Mouse (Mus musculus): ENCODE measurements around the gene Phc2. TPM values are rescaled to one million over a fixed set of nuclear protein-coding genes. Genes with fewer than 3 reads are reported as not detected.

The Phc2 gene
- total and polyA plus RNA-seq, 3 experiments, result 23.7 to 65.5 TPM; not detected in 1

GRCm38 (mm10) chr4:128688513-128688913, 34.0 kb downstream of the Phc2 start:
- Histone ChIP-seq H3K4me3 (ENCODE audit: control insufficient read depth in 1 of 2, insufficient read depth in 1 of 2, low read depth in 2 of 2, low read length in 2 of 2) (0 out of 4 replicates have a peak overlapping the region, but pooled peaks of 1 of the 2 experiments have one; percentile 0), H3K27me3 (ENCODE audit: control insufficient read depth in 1 of 2, insufficient read depth in 2 of 2, low read length in 2 of 2) (no peaks in the 10 kb centered on the region; a peak in 2 of 4 replicates), H3K36me3 (ENCODE audit: control insufficient read depth in 1 of 2, insufficient read depth in 2 of 2, low read length in 2 of 2) (peaks cover 0 to 21% of the 10 kb centered on the region in 2 experiments; a peak in 2 of 4 replicates), H3K9ac (ENCODE audit: control insufficient read depth, low read depth, low read length, poor library complexity, severe bottlenecking) (no peak overlapping the region), H3K79me2 (ENCODE audit: control insufficient read depth, insufficient read depth, low read length, poor library complexity) (no peaks in the 10 kb centered on the region), H3K4me1 (ENCODE audit: control insufficient read depth in 1 of 2, insufficient read depth in 2 of 2, low read length in 2 of 2) (peaks cover 3 to 29% of the 10 kb centered on the region in 2 experiments; a peak in 3 of 4 replicates), H3K9me3 (replicated peaks; ENCODE audit: insufficient read depth, low read length) (no peaks in the 10 kb centered on the region), H3K27ac (ENCODE audit: control insufficient read depth, low read depth, low read length) (peak overlapping the region; percentile 26)
- peak; percentile 94 for DNase-seq (ENCODE audit: low read depth, low spot score)
- TF ChIP-seq KAT2A (conservative IDR thresholded peaks at IDR 0.05; ENCODE audit: low read depth, low read length) (no peak), POLR2AphosphoS5 (IDR thresholded peaks at IDR 0.05; ENCODE audit: borderline replicate concordance, low read depth, low read length) (no peak), USF1 (IDR thresholded peaks at IDR 0.05; ENCODE audit: low read depth, low read length) (no peak), CHD2 (IDR thresholded peaks at IDR 0.05; ENCODE audit: low read length) (no peak), MYB (IDR thresholded peaks at IDR 0.05; ENCODE audit: low read depth, low read length) (no peak), TCF12 (IDR thresholded peaks at IDR 0.05; ENCODE audit: low read depth, low read length) (peak; percentile 58), E2F4 (IDR thresholded peaks at IDR 0.05; ENCODE audit: borderline replicate concordance, low read depth, low read length) (no peak), MYC (IDR thresholded peaks at IDR 0.05; ENCODE audit: low read depth, low read length) (no peak), TBP (IDR thresholded peaks at IDR 0.05; ENCODE audit: low read depth, low read length) (peak; percentile 65), HCFC1 (IDR thresholded peaks at IDR 0.05; ENCODE audit: low read depth, low read length) (no peak), SMC3 (IDR thresholded peaks at IDR 0.05; ENCODE audit: low read depth, low read length) (no peak), ELF1 (IDR thresholded peaks at IDR 0.05; ENCODE audit: low read depth, low read length) (0 out of 2 replicates have a peak, but pooled peaks have one; percentile 29), ZMIZ1 (IDR thresholded peaks at IDR 0.05; ENCODE audit: low read depth, low read length) (no peak), TAL1 (IDR thresholded peaks at IDR 0.05; ENCODE audit: low read length) (0 out of 2 replicates have a peak, but pooled peaks have one; percentile 30), RAD21 (IDR thresholded peaks at IDR 0.05; ENCODE audit: low read depth, low read length) (no peak), MAX (IDR thresholded peaks at IDR 0.05; ENCODE audit: low read length) (no peak), USF2 (IDR thresholded peaks at IDR 0.05; ENCODE audit: borderline replicate concordance in 1 of 2, insufficient read depth in 1 of 2, low read depth in 1 of 2, low read length in 2 of 2) (no peak), ZNF384 (IDR thresholded peaks at IDR 0.05; ENCODE audit: low read depth, low read length) (no peak), CTCF (IDR thresholded peaks at IDR 0.05 in 2 of 3, conservative IDR thresholded peaks at IDR 0.05 in 1 of 3; ENCODE audit: control insufficient read depth in 1 of 3, insufficient read depth in 1 of 3, low read depth in 2 of 3, low read length in 3 of 3, poor library complexity in 1 of 3, severe bottlenecking in 1 of 3) (no peak), GABPA (IDR thresholded peaks at IDR 0.05; ENCODE audit: low read depth, low read length) (no peak), GATA1 (IDR thresholded peaks at IDR 0.05; ENCODE audit: low read depth, low read length) (peak; percentile 55), POLR2AphosphoS2 (IDR thresholded peaks at IDR 0.05; ENCODE audit: low read length) (no peak), SIN3A (IDR thresholded peaks at IDR 0.05; ENCODE audit: low read length) (peak; percentile 54; the same call in 1 of the 2 replicates), UBTF (IDR thresholded peaks at IDR 0.05; ENCODE audit: borderline replicate concordance, insufficient read depth, low read depth, low read length) (no peak), ETS1 (IDR thresholded peaks at IDR 0.05; ENCODE audit: low read depth, low read length) (no peak), RCOR1 (IDR thresholded peaks at IDR 0.05; ENCODE audit: low read depth, low read length) (peak; percentile 61), JUND (IDR thresholded peaks at IDR 0.05; ENCODE audit: low read depth, low read length) (no peak), MAZ (IDR thresholded peaks at IDR 0.05; ENCODE audit: low read depth, low read length) (no peak; the same call in 1 of the 2 replicates), ZC3H11A (IDR thresholded peaks at IDR 0.05; ENCODE audit: low read depth, low read length) (no peak), BHLHE40 (IDR thresholded peaks at IDR 0.05; ENCODE audit: borderline replicate concordance, low read depth, low read length) (no peak), CHD1 (IDR thresholded peaks at IDR 0.05; ENCODE audit: low read depth, low read length) (no peak), MXI1 (IDR thresholded peaks at IDR 0.05; ENCODE audit: low read depth, low read length) (no peak), EP300 (IDR thresholded peaks at IDR 0.05; ENCODE audit: low read depth in 1 of 2, low read length in 2 of 2) (peak in 1 of 2 experiments; percentile 78; a peak in 2 of 4 replicates), POLR2A (IDR thresholded peaks at IDR 0.05; ENCODE audit: control insufficient read depth in 1 of 2, insufficient read depth in 1 of 2, low read depth in 1 of 2, low read length in 2 of 2, poor library complexity in 1 of 2) (no peak), MAFK (IDR thresholded peaks at IDR 0.05; ENCODE audit: borderline replicate concordance, low read depth, low read length) (no peak), NELFE (IDR thresholded peaks at IDR 0.05; ENCODE audit: low read depth, low read length) (no peak), MEF2A (IDR thresholded peaks at IDR 0.05; ENCODE audit: extremely low read depth, insufficient replicate concordance, low read depth, low read length, poor library complexity, severe bottlenecking) (no peak), NRF1 (IDR thresholded peaks at IDR 0.05; ENCODE audit: insufficient read depth, low read depth, low read length, poor library complexity, severe bottlenecking) (no peak)

All from MEL (cell line).